9 mouse cellular contexts compared by ENCODE assay signal in genomic region chr11:97817379-97817778, GRCm38 (mm10). TPM values are rescaled to one million over a fixed set of nuclear protein-coding genes. Genes with fewer than 3 reads are reported as not detected.
DNase-seq lines count a peak whose midpoint lies in the region; ATAC-seq and TF ChIP-seq lines count a peak whose summit lies in the region.
"Had no signal": no experiment of that assay in that cellular context is flagged by ENCODE, and none has a peak within 500 bp of the region (broad histone marks: within the 10 kb centered on the region; RNA-seq: fewer than 3 reads in every experiment).

No protein-coding gene starts in this region.

- H3K4me1 ChIP-seq in lung, adult 2 months (ENCODE audit: control insufficient read depth, insufficient read depth, low read length) = peaks cover 63% of the 10 kb centered on the region
- peaks cover 81% of the 10 kb centered on the region for H3K4me1 ChIP-seq in brown adipose tissue, adult 24 weeks (ENCODE audit: control insufficient read depth, insufficient read depth, insufficient read length, low read length)

- WGBS in lung, adult 2 months = 28% methylated on average over 5 of the region's 5 CpGs
- WGBS in macrophage (ENCODE audit: missing documents) = 37% methylated on average over 5 of the region's 5 CpGs

- H3K27ac ChIP-seq in brown adipose tissue, adult 24 weeks (replicated peaks; ENCODE audit: low read depth, low read length) = peak overlapping the region; percentile 83
- H3K27ac ChIP-seq in macrophage = peak overlapping the region; percentile 35
- H3K27ac ChIP-seq: neural tube, embryonic 12.5 days had no signal

- H3K4me3 ChIP-seq in lung, adult 2 months (replicated peaks; ENCODE audit: extremely low read depth, low read depth, low read length) = no peak overlapping the region
- no peak overlapping the region for H3K4me3 ChIP-seq in brown adipose tissue, adult 24 weeks (ENCODE audit: insufficient read depth, low read depth, low read length)
- H3K4me3 ChIP-seq in macrophage (ENCODE audit: inconsistent target) = no peak overlapping the region
- H3K4me3 ChIP-seq: neural tube, embryonic 12.5 days had no signal

- peaks cover 39% of the 10 kb centered on the region; the same call in 1 of the 2 replicates for H3K36me3 ChIP-seq in macrophage (ENCODE audit: inconsistent target)

- DNase-seq in lung, adult 18-20 months = peak; percentile 61 to 80
- DNase-seq in lung, adult 2 months = no peak
- peak; percentile 80 for DNase-seq in kidney, adult 11 months
- no peak for DNase-seq in MN1 (ENCODE audit: low spot score)
- DNase-seq in left cerebral cortex, postnatal 14 days (ENCODE audit: low spot score in 2 of 2) = no peak

- ATAC-seq in inflammation-experienced regulatory T-cells, adult 6 months = no peak

- no peak for TF ChIP-seq CTCF in lung, adult 2 months (IDR thresholded peaks at IDR 0.05; ENCODE audit: insufficient read depth, low read length)

- intact Hi-C loops in left cerebral cortex, postnatal 14 days (cut with DNase I) = no loop called here

- peaks cover 100% of the 10 kb centered on the region for H3K79me2 ChIP-seq in macrophage (ENCODE audit: inconsistent target)

- TF ChIP-seq POLR2A in lung, adult 2 months (IDR thresholded peaks at IDR 0.05; ENCODE audit: borderline replicate concordance, extremely low read depth, low read depth, low read length) = no peak

RNA-seq across cellular contexts. Expression of gene Lasp1, which starts 18.6 kb away (rescaled TPM):
- polyA plus RNA-seq in lung, adult 2 months (2012; rRNA removed) = 120 and 137 TPM in 2 replicates
- 56.3 and 58.1 TPM in 2 replicates for polyA plus RNA-seq in brown adipose tissue, adult 24 weeks (2012; ENCODE audit: insufficient read depth, insufficient read length, missing spikeins)
- 100 to 1,000 TPM in 24 of 26 experiments, 10 to 100 TPM in 2; 72.2 to 414 (median 208) TPM for total RNA-seq in macrophage (2018; cell fraction: chromatin; rRNA removed)
- 100 to 1,000 TPM; 171 to 234 (median 210) TPM for total RNA-seq in macrophage (2018; cell fraction: cytosol; rRNA removed)
- 100 to 1,000 TPM in 25 of 26 experiments, 10 to 100 TPM in 1; 82.4 to 238 (median 191) TPM for total RNA-seq in macrophage (2018; cell fraction: nucleus; rRNA removed)
- 151 to 499 TPM (median 254 TPM) in 3 replicates for polyA plus RNA-seq in macrophage (2018)
- 10 to 100 TPM; 38.6 to 64.7 (median 40.7) TPM for polyA plus RNA-seq in inflammation-experienced regulatory T-cells, adult 6 months (2017; shearing (Covaris generic))
- total RNA-seq in left cerebral cortex, postnatal 14 days (2021) = 100 to 1,000 TPM; 189 to 204 TPM

RNA-seq across cellular contexts. Expression of gene B230217C12Rik, which starts 23.2 kb away (rescaled TPM):
- 2.8 and 4.5 TPM in 2 replicates for polyA plus RNA-seq in lung, adult 2 months (2012; rRNA removed)
- 0.59 and 2.0 TPM in 2 replicates for polyA plus RNA-seq in brown adipose tissue, adult 24 weeks (2012; ENCODE audit: insufficient read depth, insufficient read length, missing spikeins)
- 1 to 10 TPM in 5 of 26 experiments, under 1 TPM in 9, not detected in 12; 0.37 to 2.5 (median 0.74) TPM for total RNA-seq in macrophage (2018; cell fraction: chromatin; rRNA removed)
- 1 to 10 TPM in 7 of 26 experiments, under 1 TPM in 19; 0.44 to 1.3 (median 0.86) TPM for total RNA-seq in macrophage (2018; cell fraction: cytosol; rRNA removed)
- 1 to 10 TPM in 6 of 26 experiments, under 1 TPM in 13, not detected in 7; 0.23 to 3.6 (median 0.78) TPM for total RNA-seq in macrophage (2018; cell fraction: nucleus; rRNA removed)
- polyA plus RNA-seq in macrophage (2018) = 0.68 to 1.1 TPM (median 0.72 TPM) in 3 replicates
- polyA plus RNA-seq in inflammation-experienced regulatory T-cells, adult 6 months (2017; shearing (Covaris generic)) = 1 to 10 TPM; 2.1 to 3.0 (median 2.3) TPM
- 10 to 100 TPM; 48.5 to 52.8 TPM for total RNA-seq in left cerebral cortex, postnatal 14 days (2021)

RNA-seq across cellular contexts. Expression of gene Rpl23, which starts 35.1 kb away (rescaled TPM):
- 81.7 and 95.5 TPM in 2 replicates for polyA plus RNA-seq in lung, adult 2 months (2012; rRNA removed)
- polyA plus RNA-seq in brown adipose tissue, adult 24 weeks (2012; ENCODE audit: insufficient read depth, insufficient read length, missing spikeins) = 268 and 348 TPM in 2 replicates
- 100 to 1,000 TPM; 108 to 477 (median 140) TPM for total RNA-seq in macrophage (2018; cell fraction: chromatin; rRNA removed)
- total RNA-seq in macrophage (2018; cell fraction: cytosol; rRNA removed) = 1,000 to 10,000 TPM in 6 of 26 experiments, 100 to 1,000 TPM in 20; 449 to 1,138 (median 724) TPM
- 100 to 1,000 TPM; 131 to 371 (median 177) TPM for total RNA-seq in macrophage (2018; cell fraction: nucleus; rRNA removed)
- polyA plus RNA-seq in macrophage (2018) = 992 to 1,238 TPM (median 1,231 TPM) in 3 replicates
- 1,000 to 10,000 TPM in 2 of 3 experiments, 100 to 1,000 TPM in 1; 686 to 1,148 (median 1,072) TPM for polyA plus RNA-seq in inflammation-experienced regulatory T-cells, adult 6 months (2017; shearing (Covaris generic))
- total RNA-seq in left cerebral cortex, postnatal 14 days (2021) = 100 to 1,000 TPM; 342 to 343 TPM

RNA-seq across cellular contexts. Expression of gene 1700001P01Rik, which starts 41.7 kb away (rescaled TPM):
- polyA plus RNA-seq in lung, adult 2 months (2012; rRNA removed) = 0.22 TPM in 1 of 2 replicates, not detected in the other
- polyA plus RNA-seq in brown adipose tissue, adult 24 weeks (2012; ENCODE audit: insufficient read depth, insufficient read length, missing spikeins) = not detected in 2 replicates
- 1 to 10 TPM in 8 of 26 experiments, not detected in 18; 1.5 to 2.2 (median 2.0) TPM for total RNA-seq in macrophage (2018; cell fraction: chromatin; rRNA removed)
- total RNA-seq in macrophage (2018; cell fraction: cytosol; rRNA removed) = not detected
- 1 to 10 TPM in 3 of 26 experiments, not detected in 23; 1.2 to 1.8 (median 1.4) TPM for total RNA-seq in macrophage (2018; cell fraction: nucleus; rRNA removed)
- polyA plus RNA-seq in macrophage (2018) = not detected in 3 replicates
- under 1 TPM in 1 of 3 experiments, not detected in 2; 0.56 TPM for polyA plus RNA-seq in inflammation-experienced regulatory T-cells, adult 6 months (2017; shearing (Covaris generic))
- total RNA-seq in left cerebral cortex, postnatal 14 days (2021) = 1 to 10 TPM in 1 of 2 experiments, not detected in 1; 1.0 TPM

RNA-seq across cellular contexts. Expression of gene Cwc25, which starts 51.0 kb away (rescaled TPM):
- 7.0 and 11.6 TPM in 2 replicates for polyA plus RNA-seq in lung, adult 2 months (2012; rRNA removed)
- polyA plus RNA-seq in brown adipose tissue, adult 24 weeks (2012; ENCODE audit: insufficient read depth, insufficient read length, missing spikeins) = 5.8 and 7.1 TPM in 2 replicates
- 10 to 100 TPM; 37.3 to 76.4 (median 49.9) TPM for total RNA-seq in macrophage (2018; cell fraction: chromatin; rRNA removed)
- 10 to 100 TPM; 18.8 to 25.0 (median 21.2) TPM for total RNA-seq in macrophage (2018; cell fraction: cytosol; rRNA removed)
- total RNA-seq in macrophage (2018; cell fraction: nucleus; rRNA removed) = 10 to 100 TPM; 24.8 to 40.9 (median 32.6) TPM
- 16.4 to 22.4 TPM (median 16.9 TPM) in 3 replicates for polyA plus RNA-seq in macrophage (2018)
- 10 to 100 TPM; 23.0 to 28.1 (median 23.0) TPM for polyA plus RNA-seq in inflammation-experienced regulatory T-cells, adult 6 months (2017; shearing (Covaris generic))
- total RNA-seq in left cerebral cortex, postnatal 14 days (2021) = 10 to 100 TPM; 20.3 to 21.3 TPM

Comparison
In these comparisons a context has a peak if more than half of its experiments do, and no peak if none do; other contexts are left out.
1. DNase-seq: peak in lung, adult 18-20 months (2 of 2) and kidney, adult 11 months (single experiment); none in lung, adult 2 months (single experiment), MN1 (single experiment) and left cerebral cortex, postnatal 14 days (0 of 2).